Mouse (Mus musculus) neutrophil, adult 5-6 weeks (primary cell): ENCODE data around the gene 1700056E22Rik. TPM values are rescaled to one million over a fixed set of nuclear protein-coding genes. Genes with fewer than 3 reads are reported as not detected.

Experiments used
- ATAC-seq: fragments of 151-379, 151-347 bp; 2 replicates; pipeline ENCODE4 v1.8.0; 2017; ENCODE audit warnings: mild to moderate bottlenecking, moderate TSS enrichment; ENCODE audit not compliant: insufficient number of reproducible peaks, poor library complexity, low FRiP score, severe bottlenecking; ENCODE audit errors: extremely low read depth
- total RNA-seq: library from RNA; stranded (forward); fragments of 200-1000 nt; gene quantifications from 2 replicates; pipeline ENCODE4 v1.2.3, GENCODE M21; 2017

1700056E22Rik gene
- total RNA-seq, 1 experiment from 2014 or later, result 6.5 TPM

DNA sequence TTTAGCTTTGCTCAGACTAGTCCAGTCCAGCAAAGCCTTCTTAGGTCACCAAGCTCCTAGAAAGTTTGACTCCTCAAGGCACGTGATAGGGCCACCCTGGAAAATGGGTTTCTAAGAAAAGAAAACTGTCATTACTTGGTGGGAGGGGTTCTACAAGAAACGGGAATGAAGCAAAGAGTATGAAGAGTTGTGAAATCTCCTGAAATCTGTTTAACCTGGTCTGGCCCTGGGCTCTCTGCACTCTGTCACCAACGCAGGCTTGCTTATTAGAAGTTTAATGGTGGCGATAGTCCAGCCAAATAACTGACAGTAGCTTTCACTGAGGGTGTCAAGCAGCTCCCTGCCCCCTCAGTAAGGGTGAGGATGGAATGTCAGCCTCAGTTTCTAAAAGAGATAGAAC is 19.0 kb upstream of the 1700056E22Rik start:
- no peak for ATAC-seq

GRCm38 (mm10) chr1:184052331-184052730 is 18.2 kb upstream of the 1700056E22Rik start:
- ATAC-seq, result no peak

DNA sequence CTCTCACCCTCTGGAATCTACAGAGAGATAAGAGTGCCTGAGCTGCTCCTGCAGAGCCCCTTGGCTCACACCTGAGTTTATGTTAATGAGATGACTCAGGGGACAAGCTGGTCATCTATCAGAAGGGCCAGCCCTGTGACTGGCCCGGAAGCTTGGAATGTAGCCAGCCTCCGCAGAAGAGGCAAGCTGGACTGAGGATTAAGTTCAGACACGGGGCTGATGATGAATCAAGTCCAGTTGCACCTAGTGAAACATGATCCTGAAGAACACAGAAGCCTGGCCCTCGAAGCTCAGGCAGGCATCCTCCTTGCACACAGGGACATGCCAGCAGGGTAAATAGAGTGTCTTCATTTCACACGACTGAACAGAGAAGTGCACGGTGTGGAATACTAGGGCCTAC is 17.7 kb upstream of the 1700056E22Rik start:
- no peak for ATAC-seq

DNA sequence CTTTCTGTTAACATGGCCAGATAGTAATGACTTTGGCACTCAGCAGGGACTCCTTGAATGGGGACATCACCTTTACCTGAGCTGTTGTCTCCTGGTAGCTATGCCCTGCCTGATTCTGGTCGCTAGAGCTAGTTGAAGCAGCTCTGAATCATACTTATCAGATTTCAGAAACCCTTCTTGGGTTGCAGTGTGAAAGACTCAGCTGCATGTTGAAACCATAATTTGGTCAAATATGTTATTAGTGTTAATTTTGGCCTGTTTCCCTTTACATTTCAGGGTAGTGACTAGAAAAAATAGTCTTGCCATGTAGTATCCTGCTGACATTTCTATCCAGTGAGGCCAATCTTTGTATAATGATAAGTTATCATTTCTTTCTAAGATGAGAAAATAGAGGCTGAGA is 17.2 kb upstream of the 1700056E22Rik start:
- no peak for ATAC-seq

- peak; percentile 70 for ATAC-seq
These were observed 14.7 kb upstream of the 1700056E22Rik start for GRCm38 (mm10) chr1:184048675-184049418.

DNA sequence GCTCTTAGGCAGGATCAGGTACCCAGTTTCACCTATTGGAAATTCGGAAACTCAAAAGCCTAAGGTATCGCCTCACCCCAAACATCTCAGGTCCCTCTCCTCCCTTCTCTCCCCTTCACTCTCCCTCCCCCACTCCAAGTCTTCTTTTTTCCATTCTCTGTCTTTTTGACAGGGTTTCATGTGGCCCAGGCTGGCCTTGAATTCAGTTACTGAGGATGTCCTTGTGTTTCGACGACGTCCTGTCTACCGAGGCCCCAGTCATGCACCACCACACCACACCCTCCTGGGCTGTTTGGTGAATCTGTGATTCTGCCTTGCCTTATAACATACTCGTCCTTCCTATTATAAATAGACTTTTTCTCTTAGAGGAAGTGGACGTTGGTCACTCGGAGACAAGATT is 13.7 kb upstream of the 1700056E22Rik start:
- ATAC-seq, result no peak

- no peak for ATAC-seq
These were observed 12.1 kb upstream of the 1700056E22Rik start for GRCm38 (mm10) chr1:184046070-184046677.

DNA sequence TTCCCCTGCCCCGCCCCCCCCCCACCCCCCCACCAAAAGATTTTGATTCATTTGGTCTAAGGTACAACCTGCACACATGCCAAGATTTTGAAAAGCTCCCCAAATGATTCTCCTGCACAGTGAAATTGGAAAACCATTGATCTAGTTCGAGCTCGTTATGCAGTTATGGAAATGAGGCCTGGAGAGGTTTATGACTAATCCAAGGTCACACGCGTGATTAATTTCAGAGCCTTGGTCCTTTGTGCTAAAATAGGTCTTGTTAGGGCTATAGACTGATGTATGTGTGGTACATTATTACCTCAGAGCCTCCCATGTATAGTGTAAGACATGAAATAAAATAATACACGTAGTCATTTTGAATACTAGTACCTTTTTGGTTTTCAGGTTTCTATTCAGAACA is 9.3 kb upstream of the 1700056E22Rik start:
- ATAC-seq, result no peak

DNA sequence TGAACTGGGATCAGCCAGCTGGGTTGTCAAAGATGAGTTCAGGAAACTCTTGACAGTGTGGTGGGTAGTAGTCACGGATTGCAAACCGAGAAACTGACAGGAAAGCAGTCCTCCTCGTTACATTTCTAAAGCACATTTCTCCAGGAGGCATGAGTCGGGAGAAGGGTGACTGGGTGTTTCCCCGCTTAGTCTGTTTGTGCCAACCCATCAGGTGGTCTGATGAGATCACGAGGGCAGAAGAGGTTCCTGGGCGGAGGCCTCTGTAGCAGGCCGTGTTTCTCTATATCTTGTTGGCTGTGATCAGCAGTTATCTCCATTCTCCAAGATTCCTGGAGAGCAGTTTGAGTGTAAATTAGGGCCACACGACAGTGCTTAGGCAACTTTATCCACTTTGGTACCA is 8.6 kb upstream of the 1700056E22Rik start:
- no peak for ATAC-seq

DNA sequence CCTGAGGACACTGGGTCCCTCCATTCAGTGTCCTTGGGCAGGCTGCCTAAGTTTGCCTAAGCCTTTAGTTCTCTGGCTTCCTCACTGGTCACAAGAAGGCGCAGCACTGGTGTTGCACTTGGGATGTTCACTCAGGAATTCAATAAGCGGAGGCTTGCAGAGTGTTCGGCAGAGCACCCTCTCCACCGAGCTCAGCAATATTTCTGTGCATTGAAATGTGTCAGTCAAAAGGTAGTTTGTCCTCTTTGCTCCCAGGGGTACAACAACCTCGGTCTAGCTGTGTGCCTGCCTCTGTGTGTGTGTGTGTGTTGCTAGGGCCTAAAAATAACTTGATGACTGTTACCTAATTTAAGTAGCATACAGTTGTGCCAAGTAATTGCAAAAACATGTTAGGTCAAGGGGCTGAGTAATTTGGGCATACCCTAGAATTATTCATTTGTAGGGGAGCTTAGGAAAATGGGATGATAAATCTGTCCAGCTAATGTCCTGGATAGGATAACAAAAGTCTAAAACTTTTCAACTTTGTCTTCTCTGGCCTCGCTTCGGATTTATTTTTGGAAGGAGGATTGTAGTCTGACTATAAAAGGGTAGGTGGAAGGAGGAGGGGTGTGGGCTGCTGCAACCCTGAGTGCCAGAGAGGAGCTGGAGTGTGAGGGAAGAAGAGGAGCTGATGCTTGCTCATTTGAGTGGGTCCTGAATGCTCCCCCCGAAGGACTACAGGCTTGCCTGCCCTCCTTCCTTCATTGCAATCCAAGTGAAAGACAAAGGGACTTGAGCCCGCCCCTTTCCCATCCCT is 7.9 kb upstream of the 1700056E22Rik start:
- ATAC-seq, result no peak

DNA sequence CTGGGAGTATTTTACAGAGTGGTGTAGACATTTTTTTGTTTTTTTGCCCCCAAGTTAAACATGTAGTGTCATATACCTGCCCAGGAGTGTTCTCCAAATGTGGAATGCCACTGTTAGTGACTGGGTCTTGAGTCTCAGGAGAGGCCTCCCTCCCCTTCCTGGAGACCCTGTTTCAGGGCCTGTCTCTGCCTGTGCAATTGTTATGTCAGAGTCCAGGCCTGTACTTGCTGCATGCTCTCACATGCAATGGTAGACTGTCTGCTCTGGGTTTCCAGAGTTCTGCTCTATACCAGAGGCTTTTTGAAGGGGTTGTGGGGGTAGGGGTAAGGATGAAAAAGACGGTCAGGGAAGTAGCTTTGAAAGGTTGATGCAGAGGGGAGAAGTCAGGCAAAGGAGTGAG is 6.8 kb upstream of the 1700056E22Rik start:
- no peak for ATAC-seq

DNA sequence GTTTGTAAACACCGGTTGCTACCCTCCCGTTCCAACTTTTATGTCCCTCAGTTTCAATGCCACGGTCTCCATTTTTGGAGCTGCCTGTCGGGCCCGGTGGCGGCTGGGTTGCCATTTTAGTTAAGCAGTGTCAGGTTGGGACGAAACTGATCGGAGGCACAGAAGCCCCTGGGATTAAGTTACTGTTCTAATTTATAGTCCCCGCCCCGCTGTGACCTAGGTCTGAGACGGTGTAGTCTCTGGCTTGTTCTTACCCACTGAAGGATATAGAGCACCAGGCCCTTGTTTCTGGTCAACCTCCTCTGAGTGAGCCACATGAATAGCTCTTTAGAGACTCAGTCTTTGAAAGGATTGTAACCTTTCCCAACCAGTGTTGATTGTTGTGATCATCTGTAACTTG is 6.1 kb upstream of the 1700056E22Rik start:
- no peak for ATAC-seq

DNA sequence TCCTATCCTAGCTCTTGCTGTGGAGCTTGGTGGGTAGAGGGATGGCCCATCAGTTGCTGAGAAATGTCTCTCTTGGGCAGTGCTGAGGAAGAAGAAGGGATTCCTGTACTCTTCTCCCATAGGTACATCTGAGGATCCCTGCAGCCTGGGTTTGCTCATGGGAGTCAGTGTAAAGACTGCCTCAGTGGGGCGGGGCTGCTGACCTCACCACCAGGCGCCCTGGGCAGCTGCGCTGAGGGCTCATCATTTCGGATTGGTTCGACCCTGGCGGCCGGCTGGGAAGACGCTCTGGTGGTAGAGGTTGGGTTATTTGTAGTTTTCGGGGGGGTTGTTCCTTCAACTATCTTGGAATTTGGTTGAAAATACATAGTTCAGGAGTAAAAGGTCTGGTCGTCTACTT is 5.2 kb upstream of the 1700056E22Rik start:
- ATAC-seq, result no peak

DNA sequence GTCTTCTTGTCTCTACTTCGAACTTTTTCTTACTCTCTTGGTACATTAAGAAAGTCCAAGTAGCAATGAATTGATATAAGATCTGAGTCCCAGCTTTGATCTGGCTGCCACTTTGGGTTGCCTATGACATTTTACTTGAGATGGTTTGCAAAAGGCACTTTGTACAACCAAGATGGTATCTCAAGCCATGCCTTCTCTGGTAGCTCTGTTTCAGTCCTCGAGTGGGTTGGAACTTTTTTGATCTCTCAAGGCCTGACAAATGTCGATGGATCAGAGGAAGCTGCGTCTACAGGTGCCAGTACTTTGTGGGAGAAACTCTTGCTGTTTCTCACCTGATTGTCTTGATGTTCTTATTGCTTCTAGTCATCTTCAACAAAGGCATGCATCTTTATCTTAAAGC is 3.7 kb upstream of the 1700056E22Rik start:
- no peak for ATAC-seq

GRCm38 (mm10) chr1:184035346-184035903 is 1.3 kb upstream of the 1700056E22Rik start:
- ATAC-seq, result no peak

DNA sequence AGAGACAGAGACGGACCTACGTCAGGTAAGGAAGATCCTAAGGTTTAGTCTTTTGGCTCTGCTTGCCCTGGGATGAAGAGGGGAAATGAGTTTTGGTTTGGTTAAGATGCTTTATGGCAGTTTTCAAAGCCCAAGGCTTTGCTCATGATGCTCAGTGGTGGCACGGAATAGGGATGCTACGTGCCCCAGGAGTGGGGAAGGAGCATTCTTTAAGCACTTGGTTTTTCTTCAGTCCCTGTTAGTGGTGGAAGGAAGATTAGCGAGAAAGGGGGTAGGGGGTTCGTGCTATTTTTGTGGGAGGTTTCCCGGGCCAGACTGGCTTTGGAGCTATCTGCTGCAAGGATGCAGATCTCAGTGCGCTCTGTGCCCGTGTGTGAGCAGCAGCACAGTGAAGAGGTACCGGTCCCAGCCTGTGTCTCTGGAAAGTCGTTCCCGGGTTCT is 660 bp upstream of the 1700056E22Rik start:
- no peak for ATAC-seq

DNA sequence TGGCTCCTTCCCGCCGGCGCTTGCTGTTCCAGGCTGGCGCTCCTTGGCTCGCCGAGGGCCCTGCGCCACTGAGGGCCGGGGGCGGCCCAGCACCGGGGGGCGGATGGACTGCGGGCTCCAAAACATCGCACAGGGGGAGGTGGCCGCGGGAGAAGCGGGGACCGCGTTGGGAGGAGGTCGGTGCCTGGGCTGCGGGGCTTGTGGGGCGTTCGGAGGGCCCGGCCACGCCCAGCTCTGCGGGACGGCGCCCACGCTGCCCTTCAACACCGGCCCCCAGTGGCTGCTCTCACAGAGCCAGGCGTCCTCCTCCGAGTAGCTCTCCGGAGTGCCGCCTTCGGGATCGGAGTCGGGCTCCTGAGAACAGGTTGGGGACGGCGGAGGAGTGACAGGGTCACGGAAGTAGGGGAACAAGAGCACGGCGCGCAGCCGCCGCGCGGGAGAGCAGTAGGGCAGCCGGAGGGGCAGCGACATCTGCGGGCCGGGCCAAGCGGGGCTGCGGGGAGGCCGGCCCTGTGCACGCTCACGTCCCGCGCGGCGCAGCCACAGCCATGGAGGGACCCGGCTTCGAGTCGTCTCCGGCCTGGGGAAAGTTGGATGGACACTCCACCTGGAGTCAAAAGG is 601 bp downstream of the 1700056E22Rik start:
- peak; percentile 13 for ATAC-seq

DNA sequence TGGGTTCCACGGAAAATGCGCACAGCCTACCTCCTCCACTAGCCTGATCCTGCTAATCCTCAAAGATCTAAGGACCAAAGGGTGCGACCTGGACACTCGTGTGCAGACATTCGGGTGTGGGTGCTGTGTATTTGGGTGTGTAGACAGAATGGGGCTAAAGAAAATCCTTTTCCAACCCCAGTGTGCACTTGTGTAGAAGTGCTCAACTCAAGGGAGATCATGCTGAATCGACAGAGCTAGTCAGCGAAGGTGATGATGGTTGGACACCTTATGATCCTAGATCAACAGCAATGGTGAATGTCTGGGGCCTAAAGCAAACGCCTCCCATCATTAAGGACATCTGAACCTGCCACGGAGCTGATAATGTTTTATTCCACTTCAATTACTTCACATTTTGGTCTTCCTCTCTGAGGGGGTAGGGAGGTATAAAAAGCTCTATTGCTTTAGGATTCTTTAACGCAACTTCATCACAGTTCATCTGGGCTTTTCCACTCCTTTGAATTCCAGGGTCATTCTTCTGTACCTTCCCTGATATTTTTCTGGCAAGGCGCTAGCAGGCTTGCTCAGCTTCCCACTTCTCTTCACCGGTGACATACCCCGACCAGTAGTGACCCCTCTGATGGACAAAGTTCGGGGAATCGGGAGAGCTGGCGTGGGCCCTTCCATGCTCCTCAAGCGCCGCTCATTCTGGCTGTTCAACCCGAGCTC is 1.3 kb downstream of the 1700056E22Rik start:
- ATAC-seq, result no peak
